In the genomic region with DNA sequence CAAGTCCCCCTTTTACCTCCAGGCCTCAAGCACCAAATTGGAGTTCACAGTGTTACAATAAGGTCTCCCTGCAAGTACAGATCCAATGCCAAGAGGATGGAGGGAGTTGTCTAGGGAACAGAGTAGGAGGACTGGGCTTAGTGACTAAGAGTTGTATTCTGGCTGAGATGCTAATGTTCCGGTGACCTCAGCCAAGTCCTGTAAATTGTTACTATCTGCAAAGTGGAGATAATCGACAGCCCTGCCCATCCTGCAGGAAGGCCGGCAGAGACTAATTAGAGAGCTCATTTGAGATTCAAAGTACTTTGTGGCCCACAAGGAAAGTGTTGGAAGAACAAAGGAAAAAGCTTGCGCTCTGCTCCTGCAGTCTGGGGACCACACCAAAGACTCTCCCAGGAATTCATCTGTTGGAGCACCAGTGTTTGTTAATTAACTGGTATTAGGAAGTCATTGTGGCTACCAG, we compare ENCODE assay signal across 12 mouse cellular contexts.
DNase-seq lines count a peak whose midpoint lies in the region; ATAC-seq and TF ChIP-seq lines count a peak whose summit lies in the region.
"Had no signal": no experiment of that assay in that cellular context is flagged by ENCODE, and none has a peak within 500 bp of the region (broad histone marks: within the 10 kb centered on the region; RNA-seq: fewer than 3 reads in every experiment).

No protein-coding gene starts in this region.

- no peak for TF ChIP-seq POLR2A in myocyte (IDR thresholded peaks at IDR 0.05; ENCODE audit: insufficient read length, low read depth)

- H3K9ac ChIP-seq in forebrain, postnatal 0 days, result no peak overlapping the region
- H3K9ac ChIP-seq: stomach, embryonic 15.5 days had no signal

- H3ac ChIP-seq in myocyte (ENCODE audit: control insufficient read depth, insufficient read length), result no peak overlapping the region

- no peak for TF ChIP-seq CTCF in forebrain, postnatal 0 days (IDR thresholded peaks at IDR 0.05; ENCODE audit: low read depth)

- 11% methylated on average over 4 of the region's 4 CpGs for WGBS in forebrain, postnatal 0 days

- no peak overlapping the region for H3K27ac ChIP-seq in forebrain, postnatal 0 days (ENCODE audit: low read depth, low read length)
- H3K27ac ChIP-seq: gastrocnemius, adult 2 months; stomach, embryonic 15.5 days had no signal

- peak; percentile 32 for DNase-seq in lung, postnatal 10 days
- no peak for DNase-seq in lung, postnatal 14 days
- peak; percentile 61 for DNase-seq in NIH3T3 (ENCODE audit: low read depth)
- DNase-seq in forebrain, postnatal 0 days, result peak; percentile 41
- DNase-seq in T-cell, adult 2 months (ENCODE audit: low spot score), result no peak
- DNase-seq: gastrocnemius, adult 2 months; heart, postnatal 10 days; liver had no signal

- no peaks in the 10 kb centered on the region for H3K79me2 ChIP-seq in myocyte (ENCODE audit: control insufficient read depth, insufficient read depth)

- peak; percentile 73 for ATAC-seq in forebrain, postnatal 0 days
- no peak for ATAC-seq in cerebellum, adult (ENCODE audit: insufficient number of reproducible peaks, low FRiP score, low TSS enrichment)

- no peaks in the 10 kb centered on the region for H3K36me3 ChIP-seq in forebrain, postnatal 0 days (ENCODE audit: insufficient read depth)
- H3K36me3 ChIP-seq in myocyte (ENCODE audit: control insufficient read depth, insufficient read depth), result no peaks in the 10 kb centered on the region
- H3K36me3 ChIP-seq: stomach, embryonic 15.5 days had no signal

- no peaks in the 10 kb centered on the region for H3K4me1 ChIP-seq in forebrain, postnatal 0 days (ENCODE audit: insufficient read depth)
- H3K4me1 ChIP-seq: megakaryocyte, embryonic 14.5 days had no signal

- no peaks in the 10 kb centered on the region for H3K9me3 ChIP-seq in forebrain, postnatal 0 days (ENCODE audit: low read length)
- H3K9me3 ChIP-seq: stomach, embryonic 15.5 days had no signal

- H3K4me3 ChIP-seq in forebrain, postnatal 0 days (ENCODE audit: low read depth, low read length), result no peak overlapping the region
- H3K4me3 ChIP-seq in myocyte, result no peak overlapping the region
- H3K4me3 ChIP-seq: gastrocnemius, adult 2 months; megakaryocyte, embryonic 14.5 days; stomach, embryonic 15.5 days had no signal

- no peaks in the 10 kb centered on the region for H3K27me3 ChIP-seq in forebrain, postnatal 0 days (ENCODE audit: insufficient read depth, low read length)
- H3K27me3 ChIP-seq in myocyte (ENCODE audit: control insufficient read depth, insufficient read depth, insufficient read length), result no peaks in the 10 kb centered on the region
- H3K27me3 ChIP-seq: stomach, embryonic 15.5 days had no signal

- no peak overlapping the region for H3K4me2 ChIP-seq in forebrain, postnatal 0 days (ENCODE audit: low read depth)
- peak overlapping the region; percentile 65 for H3K4me2 ChIP-seq in myocyte (ENCODE audit: low read depth)
- H3K4me2 ChIP-seq: stomach, embryonic 15.5 days had no signal

TF ChIP-seq in myocyte, 11 proteins besides CTCF, POLR2A, EP300 and RAD21:
- TF ChIP-seq MYOG (IDR thresholded peaks at IDR 0.05; ENCODE audit: control insufficient read depth in 1 of 3, insufficient read depth in 1 of 3, insufficient read length in 2 of 3, low read depth in 2 of 3) (no peak), E2F4 (IDR thresholded peaks at IDR 0.05; ENCODE audit: insufficient read depth) (no peak), CEBPB (IDR thresholded peaks at IDR 0.05; ENCODE audit: insufficient read depth, poor library complexity, severe bottlenecking) (no peak), REST (IDR thresholded peaks at IDR 0.05; ENCODE audit: insufficient read depth, insufficient read length) (no peak), POLR2AphosphoS2 (IDR thresholded peaks at IDR 0.05; ENCODE audit: insufficient read length, low read depth) (no peak), MAX (IDR thresholded peaks at IDR 0.05; ENCODE audit: low read depth) (no peak), TCF3 (IDR thresholded peaks at IDR 0.05; ENCODE audit: insufficient read length, low read depth) (no peak), TCF12 (IDR thresholded peaks at IDR 0.05; ENCODE audit: insufficient read depth, poor library complexity, severe bottlenecking) (no peak), MYOD1 (IDR thresholded peaks at IDR 0.05; ENCODE audit: control insufficient read depth in 1 of 3, insufficient read length in 2 of 3, low read depth in 2 of 3) (no peak), USF1 (IDR thresholded peaks at IDR 0.05; ENCODE audit: low read depth) (no peak), SRF (IDR thresholded peaks at IDR 0.05; ENCODE audit: control insufficient read depth, insufficient read length, low read depth) (no peak)

Comparison
In these comparisons a context has a peak if more than half of its experiments do, and no peak if none do; other contexts are left out.
1. DNase-seq: peak in lung, postnatal 10 days (single experiment), NIH3T3 (single experiment) and forebrain, postnatal 0 days (single experiment); none in lung, postnatal 14 days (single experiment) and T-cell, adult 2 months (single experiment).